18 mouse cellular contexts compared by ENCODE assay signal in genomic region chr4:82200306-82200705, GRCm38 (mm10).
DNase-seq lines count a peak whose midpoint lies in the region; ATAC-seq and TF ChIP-seq lines count a peak whose summit lies in the region.
"Had no signal": no experiment of that assay in that cellular context is flagged by ENCODE, and none has a peak within 500 bp of the region (broad histone marks: within the 10 kb centered on the region; RNA-seq: fewer than 3 reads in every experiment).

No protein-coding gene starts in this region.

- H3K4me3 ChIP-seq in gastrocnemius, adult 2 months, result no peak overlapping the region
- no peak overlapping the region for H3K4me3 ChIP-seq in heart, embryonic 15.5 days
- H3K4me3 ChIP-seq in heart, embryonic 12.5 days, result no peak overlapping the region
- H3K4me3 ChIP-seq: embryonic facial prominence, embryonic 10.5 days; forebrain, embryonic 12.5 days; limb, embryonic 12.5 days; liver, embryonic 12.5 days; neural tube, embryonic 15.5 days had no signal

- DNase-seq in gastrocnemius, adult 2 months, result peak; percentile 28
- DNase-seq in gastrocnemius, adult 8-10 months (ENCODE audit: low spot score in 2 of 2), result no peak
- peak; percentile 59 for DNase-seq in gonadal fat pad, adult 2 months (ENCODE audit: low read depth)
- DNase-seq in lung, postnatal 36 days, result peak; percentile 26
- no peak for DNase-seq in layer of hippocampus, postnatal 14 days (ENCODE audit: low spot score in 2 of 2)
- DNase-seq: cerebellum, adult 8-10 months; right cerebral cortex, postnatal 14 days; thymus, adult 2 months had no signal

- no peaks in the 10 kb centered on the region for H3K9me3 ChIP-seq in heart, embryonic 15.5 days (replicated peaks)
- H3K9me3 ChIP-seq in heart, embryonic 12.5 days (replicated peaks), result no peaks in the 10 kb centered on the region
- H3K9me3 ChIP-seq: embryonic facial prominence, embryonic 10.5 days; forebrain, embryonic 12.5 days; limb, embryonic 12.5 days; liver, embryonic 12.5 days; neural tube, embryonic 15.5 days had no signal

- intact Hi-C loops in gastrocnemius, adult 2 months (cut with DNase I), result no loop called here

- peaks cover 23% of the 10 kb centered on the region for H3K4me1 ChIP-seq in heart, embryonic 15.5 days (replicated peaks)
- H3K4me1 ChIP-seq in heart, embryonic 12.5 days (replicated peaks), result peaks cover 27% of the 10 kb centered on the region
- H3K4me1 ChIP-seq: forebrain, embryonic 12.5 days; liver, embryonic 12.5 days; neural tube, embryonic 15.5 days had no signal

- no peaks in the 10 kb centered on the region for H3K36me3 ChIP-seq in heart, embryonic 15.5 days
- no peaks in the 10 kb centered on the region for H3K36me3 ChIP-seq in heart, embryonic 12.5 days
- H3K36me3 ChIP-seq: embryonic facial prominence, embryonic 10.5 days; forebrain, embryonic 12.5 days; limb, embryonic 12.5 days; liver, embryonic 12.5 days; neural tube, embryonic 15.5 days had no signal

- 0 out of 2 replicates have a peak overlapping the region, but pooled peaks have one; percentile 4 for H3K27ac ChIP-seq in gastrocnemius, adult 2 months
- H3K27ac ChIP-seq in heart, embryonic 15.5 days, result 0 out of 2 replicates have a peak overlapping the region, but pooled peaks have one; percentile 18
- no peak overlapping the region for H3K27ac ChIP-seq in heart, embryonic 12.5 days (ENCODE audit: poor library complexity, severe bottlenecking)
- H3K27ac ChIP-seq: embryonic facial prominence, embryonic 10.5 days; forebrain, embryonic 12.5 days; limb, embryonic 12.5 days; liver, embryonic 12.5 days; neural tube, embryonic 15.5 days had no signal

- 53% methylated on average over 2 of the region's 2 CpGs for WGBS in heart, embryonic 15.5 days
- 65% methylated on average over 2 of the region's 2 CpGs for WGBS in heart, embryonic 12.5 days

- no peaks in the 10 kb centered on the region for H3K27me3 ChIP-seq in heart, embryonic 15.5 days
- no peaks in the 10 kb centered on the region for H3K27me3 ChIP-seq in heart, embryonic 12.5 days (replicated peaks)
- H3K27me3 ChIP-seq: forebrain, embryonic 12.5 days; limb, embryonic 12.5 days; liver, embryonic 12.5 days; neural tube, embryonic 15.5 days had no signal

- no peak overlapping the region for H3K4me2 ChIP-seq in heart, embryonic 15.5 days
- no peak overlapping the region for H3K4me2 ChIP-seq in heart, embryonic 12.5 days
- H3K4me2 ChIP-seq: forebrain, embryonic 12.5 days; limb, embryonic 12.5 days; liver, embryonic 12.5 days; neural tube, embryonic 15.5 days had no signal

- no peak for TF ChIP-seq CTCF in gastrocnemius, adult 2 months (IDR thresholded peaks at IDR 0.05)

- ATAC-seq in heart, embryonic 15.5 days (replicated peaks; ENCODE audit: insufficient number of reproducible peaks, insufficient read depth, low FRiP score, low read depth), result no peak
- no peak for ATAC-seq in heart, embryonic 12.5 days (ENCODE audit: insufficient number of reproducible peaks, low FRiP score)
- ATAC-seq: hindbrain, embryonic 16.5 days; intestine, embryonic 16.5 days; liver, embryonic 12.5 days; midbrain, embryonic 16.5 days had no signal

- no peak overlapping the region for H3K9ac ChIP-seq in heart, embryonic 15.5 days
- H3K9ac ChIP-seq in heart, embryonic 12.5 days, result no peak overlapping the region
- H3K9ac ChIP-seq: forebrain, embryonic 12.5 days; limb, embryonic 12.5 days; liver, embryonic 12.5 days; neural tube, embryonic 15.5 days had no signal

Comparison
In these comparisons a context has a peak if more than half of its experiments do, and no peak if none do; other contexts are left out.
1. DNase-seq: peak in gastrocnemius, adult 2 months (single experiment), gonadal fat pad, adult 2 months (single experiment) and lung, postnatal 36 days (single experiment); none in gastrocnemius, adult 8-10 months (0 of 2) and layer of hippocampus, postnatal 14 days (0 of 2).